Mouse (Mus musculus): ENCODE measurements around the gene Arl10. TPM values are rescaled to one million over a fixed set of nuclear protein-coding genes. Genes with fewer than 3 reads are reported as not detected.

Arl10 gene
- total and polyA plus RNA-seq, 3 experiments: 1.7 to 17.4 (median 2.5) TPM

DNA sequence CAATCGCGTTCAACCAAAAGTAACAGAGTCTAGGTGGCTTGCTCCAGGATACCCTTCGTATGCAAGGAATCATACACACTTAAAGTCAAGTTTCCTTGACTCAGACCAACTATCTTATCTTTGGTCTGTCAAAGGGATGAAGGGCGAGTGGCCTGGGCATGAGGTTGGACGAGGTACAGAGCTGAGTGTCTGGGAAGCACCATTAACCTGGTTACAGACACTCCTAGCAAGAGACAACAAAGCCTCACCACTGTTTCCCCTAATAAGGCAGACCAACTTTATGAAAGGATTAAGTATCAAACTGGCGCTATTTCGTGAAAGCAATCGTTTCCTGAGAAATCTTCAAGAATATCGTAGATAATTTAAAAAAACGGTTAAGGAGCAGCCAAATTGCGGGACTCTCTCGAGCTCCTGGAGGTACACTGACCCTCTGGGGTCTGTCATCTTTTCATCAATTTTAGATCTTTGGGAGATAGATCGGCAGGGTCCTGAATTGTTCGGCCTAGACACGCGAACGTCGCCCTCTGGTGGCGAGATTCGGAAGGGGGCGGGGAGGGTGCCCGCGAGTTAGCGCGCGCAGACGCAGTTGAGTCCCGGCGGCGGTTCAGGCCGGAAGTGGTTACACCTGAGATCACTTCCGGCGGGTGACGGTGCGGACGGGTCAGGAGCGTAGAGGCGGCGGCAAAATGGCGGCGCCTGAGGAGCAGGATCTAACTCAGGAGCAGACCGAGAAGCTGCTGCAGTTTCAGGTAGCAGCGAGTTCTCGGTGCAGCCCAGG, 46.5 kb downstream of the Arl10 start, which contains the start of gene Faf2:
Faf2 (plus strand) TSS at position 630 of the 778 bp plus-strand sequence.
- TF ChIP-seq KAT2A (IDR thresholded peaks at IDR 0.05; ENCODE audit: insufficient replicate concordance, low read length) (peak; percentile 75; the same call in 1 of the 2 replicates), MAX (IDR thresholded peaks at IDR 0.05; ENCODE audit: low read length) (peak; percentile 64; the same call in 1 of the 2 replicates), ELF1 (IDR thresholded peaks at IDR 0.05; ENCODE audit: low read depth, low read length) (peak; percentile 88), ZC3H11A (IDR thresholded peaks at IDR 0.05; ENCODE audit: low read depth, low read length) (no peak), ZMIZ1 (IDR thresholded peaks at IDR 0.05; ENCODE audit: low read depth, low read length) (peak; percentile 65), CTCF (conservative IDR thresholded peaks at IDR 0.05 in 1 of 2, IDR thresholded peaks at IDR 0.05 in 1 of 2; ENCODE audit: low read depth in 2 of 2, low read length in 2 of 2) (peak; percentile 44 to 94; a peak in 3 of 4 replicates), JUND (conservative IDR thresholded peaks at IDR 0.05; ENCODE audit: low read depth, low read length) (no peak), ETS1 (conservative IDR thresholded peaks at IDR 0.05; ENCODE audit: low read depth, low read length) (peak; percentile 37; the same call in 1 of the 2 replicates), POLR2AphosphoS2 (IDR thresholded peaks at IDR 0.05; ENCODE audit: low read depth, low read length) (peak; percentile 68; the same call in 1 of the 2 replicates), USF2 (conservative IDR thresholded peaks at IDR 0.05; ENCODE audit: low read depth, low read length) (no peak), MXI1 (IDR thresholded peaks at IDR 0.05; ENCODE audit: low read depth, low read length) (peak; percentile 49; the same call in 1 of the 2 replicates), NRF1 (IDR thresholded peaks at IDR 0.05; ENCODE audit: low read depth, low read length) (peak; percentile 96), E2F4 (IDR thresholded peaks at IDR 0.05; ENCODE audit: insufficient replicate concordance, low read depth, low read length) (0 out of 2 replicates have a peak, but pooled peaks have one; percentile 60), SIN3A (IDR thresholded peaks at IDR 0.05; ENCODE audit: low read length) (0 out of 2 replicates have a peak, but pooled peaks have one; percentile 21), CHD2 (IDR thresholded peaks at IDR 0.05; ENCODE audit: low read length) (peak; percentile 85), TCF12 (IDR thresholded peaks at IDR 0.05; ENCODE audit: low read depth, low read length) (peak; percentile 95), ZNF384 (IDR thresholded peaks at IDR 0.05; ENCODE audit: low read depth, low read length) (no peak), MEF2A (IDR thresholded peaks at IDR 0.05; ENCODE audit: borderline replicate concordance, low read depth, low read length) (peak; percentile 52; the same call in 1 of the 2 replicates), GABPA (IDR thresholded peaks at IDR 0.05; ENCODE audit: insufficient replicate concordance, low read depth, low read length) (no peak; the same call in 1 of the 2 replicates), MAFK (IDR thresholded peaks at IDR 0.05; ENCODE audit: insufficient replicate concordance, low read length) (no peak), SMC3 (IDR thresholded peaks at IDR 0.05; ENCODE audit: low read depth, low read length) (peak; percentile 58), POLR2A (IDR thresholded peaks at IDR 0.05; ENCODE audit: low read depth, low read length) (peak; percentile 92), RAD21 (IDR thresholded peaks at IDR 0.05; ENCODE audit: low read depth, low read length) (peak; percentile 64), JUN (IDR thresholded peaks at IDR 0.05; ENCODE audit: insufficient read depth, low read depth, low read length) (peak; percentile 27; the same call in 1 of the 2 replicates), TBP (conservative IDR thresholded peaks at IDR 0.05; ENCODE audit: low read depth, low read length) (peak; percentile 83; the same call in 1 of the 2 replicates), HCFC1 (IDR thresholded peaks at IDR 0.05; ENCODE audit: low read depth, low read length) (peak; percentile 82), PAX5 (IDR thresholded peaks at IDR 0.05; ENCODE audit: low read length) (no peak), NELFE (IDR thresholded peaks at IDR 0.05; ENCODE audit: low read depth, low read length) (peak; percentile 90), BHLHE40 (IDR thresholded peaks at IDR 0.05; ENCODE audit: low read depth, low read length) (peak; percentile 64; the same call in 1 of the 2 replicates), RCOR1 (conservative IDR thresholded peaks at IDR 0.05; ENCODE audit: low read depth, low read length) (no peak), MAZ (IDR thresholded peaks at IDR 0.05; ENCODE audit: low read depth, low read length) (peak; percentile 96), IRF4 (IDR thresholded peaks at IDR 0.05; ENCODE audit: low read depth, low read length) (peak; percentile 68)
- Histone ChIP-seq H3K79me2 (replicated peaks; ENCODE audit: control insufficient read depth, extremely low read depth, insufficient read depth, poor library complexity, severe bottlenecking) (peaks cover 44% of the 10 kb centered on the region), H3K4me3 (replicated peaks in 1 of 3; ENCODE audit: low read depth in 2 of 3, low read length in 2 of 3, poor library complexity in 1 of 3) (peak within 1 kb of the TSS; percentile 90 to 100 (median 90)), H3K36me3 (replicated peaks in 1 of 2; ENCODE audit: control insufficient read depth in 1 of 2, insufficient read depth in 1 of 2, low read length in 1 of 2) (peaks cover 0 to 18% of the 10 kb centered on the region in 2 experiments), H3K4me2 (ENCODE audit: insufficient read depth, low read depth, poor library complexity, severe bottlenecking) (peak within 1 kb of the TSS; percentile 60), H3K27me3 (replicated peaks) (peaks cover 6% of the 10 kb centered on the region), H3K4me1 (ENCODE audit: control insufficient read depth in 1 of 2, insufficient read depth in 2 of 2) (peaks cover 12 to 37% of the 10 kb centered on the region in 2 experiments), H3K9me3 (replicated peaks; ENCODE audit: low read length) (peaks cover 2% of the 10 kb centered on the region), H3K9ac (ENCODE audit: insufficient read depth, low read depth) (peak within 1 kb of the TSS; percentile 86), H3K27ac (ENCODE audit: insufficient read depth, low read depth) (peak within 1 kb of the TSS; percentile 51)
- dilution Hi-C loops (cut with MboI; ENCODE audit: extremely low pct_ligation_motif_present, extremely low pct_unique_long_range_greater_than_20kb, low sequenced_read_pairs): no loop called here
- DNase-seq (ENCODE audit: extremely low read depth): peak; percentile 95
- in situ Hi-C loops (cut with MboI; ENCODE audit: low pct_ligation_motif_present, low pct_unique_long_range_greater_than_20kb, low sequenced_read_pairs): no loop called here

All from CH12.LX (cell line).